Mouse (Mus musculus): ENCODE measurements around the gene Slc6a1.

GRCm38 (mm10) chr6:114364734-114365133 lies 82.3 kb downstream of the Slc6a1 start:
- TF ChIP-seq GATA1 (IDR thresholded peaks at IDR 0.05; ENCODE audit: borderline replicate concordance, low read length) (no peak), FLI1 (IDR thresholded peaks at IDR 0.05; ENCODE audit: low read length) (no peak)

Measured in megakaryocyte, embryonic 14.5 days (primary cell).